Mouse (Mus musculus): ENCODE results near the gene Brd4.

DNA sequence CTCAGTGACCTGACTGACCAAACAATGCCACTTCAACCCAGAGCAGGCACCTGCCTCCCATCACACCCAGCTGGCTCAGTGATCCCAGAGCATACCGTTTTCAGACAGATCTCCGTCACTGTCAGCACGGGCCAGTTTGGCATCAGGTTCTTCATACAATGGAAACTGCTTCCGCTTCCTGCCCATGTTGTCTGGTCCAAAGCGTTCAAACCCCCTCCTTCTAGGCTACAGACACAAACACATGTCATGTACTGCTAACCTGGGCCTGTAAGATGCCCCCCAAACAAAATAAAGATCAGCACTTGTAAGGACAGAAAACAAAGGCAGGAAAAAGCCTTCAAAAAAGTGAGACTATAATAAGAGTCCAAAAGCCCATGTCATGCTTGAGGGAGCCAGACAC is 31.0 kb upstream of the Brd4 start:
- TF ChIP-seq CTCF (IDR thresholded peaks at IDR 0.05; ENCODE audit: control insufficient read depth, insufficient read depth, insufficient replicate concordance, low read depth, low read length) (no peak), POLR2A (IDR thresholded peaks at IDR 0.05; ENCODE audit: control insufficient read depth, low read depth, low read length) (no peak)

Data from testis, adult 2 months (tissue).